Mouse (Mus musculus) cortical plate, adult 2 months (tissue): ENCODE measurements around the gene Esrrb.

Experiments
- CTCF ChIP-seq: fragments of 200-500 bp; IDR thresholded peaks from 2 replicates; pipeline ENCODE4 v1.5.1; 2011; ENCODE audit warnings: mild to moderate bottlenecking, control low read depth, low read length; ENCODE audit not compliant: insufficient read depth; ENCODE audit errors: extremely low read depth
- POLR2A ChIP-seq: fragments of 200-500 bp; IDR thresholded peaks from 2 replicates; pipeline ENCODE4 v1.6.1; 2011; ENCODE audit warnings: mild to moderate bottlenecking, low read length, control low read depth; ENCODE audit not compliant: insufficient read depth; ENCODE audit errors: extremely low read depth

GRCm38 (mm10) chr12:86450848-86451247 lies 89.9 kb downstream of the Esrrb start:
- TF ChIP-seq CTCF = no peak
- TF ChIP-seq POLR2A = no peak
